Mouse (Mus musculus) heart, embryonic 15.5 days (tissue): ENCODE data around the gene Nkx2-5. TPM values are rescaled to one million over a fixed set of nuclear protein-coding genes. Genes with fewer than 3 reads are reported as not detected.
A peak's percentile ranks its signal among the peaks of the same experiment; 100 is the strongest.

Source experiments
- ATAC-seq: fragments of 200-750 bp; cut with Nextera tagmentation; replicated peaks from 2 replicates; pipeline ENCODE4 v1.8.0; 2017; ENCODE audit warnings: low read depth, moderate TSS enrichment; ENCODE audit not compliant: insufficient number of reproducible peaks, insufficient read depth, low FRiP score
- H3K27ac ChIP-seq: fragments of 300-500 bp; sonication (generic); 2 replicates; pipeline ENCODE4 v1.5.1; 2015; ENCODE audit warnings: mild to moderate bottlenecking, inconsistent platforms
- H3K27me3 ChIP-seq: fragments of 300-500 bp; sonication (generic); 2 replicates; pipeline ENCODE4 v1.6.1; 2015; ENCODE audit warnings: inconsistent platforms
- H3K36me3 ChIP-seq: fragments of 300-500 bp; sonication (generic); 2 replicates; pipeline ENCODE4 v1.6.1; 2015; ENCODE audit warnings: mild to moderate bottlenecking, inconsistent platforms
- H3K4me1 ChIP-seq: fragments of 300-500 bp; sonication (generic); replicated peaks from 2 replicates; pipeline ENCODE4 v1.6.1; 2015; ENCODE audit warnings: inconsistent platforms
- H3K4me2 ChIP-seq: fragments of 300-500 bp; sonication (generic); 2 replicates; pipeline ENCODE4 v1.6.1; 2015; ENCODE audit warnings: inconsistent platforms, mild to moderate bottlenecking, moderate library complexity
- H3K4me3 ChIP-seq: fragments of 300-500 bp; sonication (generic); 2 replicates; pipeline ENCODE4 v1.5.1; 2015; ENCODE audit warnings: mild to moderate bottlenecking, inconsistent platforms
- H3K9ac ChIP-seq: fragments of 300-500 bp; sonication (generic); 2 replicates; pipeline ENCODE4 v1.6.1; 2015; ENCODE audit warnings: mild to moderate bottlenecking, inconsistent platforms
- H3K9me3 ChIP-seq: fragments of 300-500 bp; sonication (generic); replicated peaks from 2 replicates; pipeline ENCODE4 v1.6.1; 2016; ENCODE audit warnings: inconsistent platforms
- WGBS: fragments of 180-500 bp; shearing (Covaris S2); methylation state at CpG from one replicate; pipeline ENCODE4 v1.1.7; 2015; ENCODE audit warnings: mixed read lengths; 5-methylcytosine and 5-hydroxymethylcytosine counted together
- polyA plus RNA-seq: library from polyadenylated mRNA; unstranded; fragments of >200 nt; fragmentation: Nextera tagmentation; extraction: Ambion mirVana; gene quantifications from 2 replicates; pipeline ENCODE4 v1.2.1, GENCODE M21; 2015

Gene Nkx2-5
- polyA plus RNA-seq, 1 experiment from 2014 or later = 147 TPM

DNA sequence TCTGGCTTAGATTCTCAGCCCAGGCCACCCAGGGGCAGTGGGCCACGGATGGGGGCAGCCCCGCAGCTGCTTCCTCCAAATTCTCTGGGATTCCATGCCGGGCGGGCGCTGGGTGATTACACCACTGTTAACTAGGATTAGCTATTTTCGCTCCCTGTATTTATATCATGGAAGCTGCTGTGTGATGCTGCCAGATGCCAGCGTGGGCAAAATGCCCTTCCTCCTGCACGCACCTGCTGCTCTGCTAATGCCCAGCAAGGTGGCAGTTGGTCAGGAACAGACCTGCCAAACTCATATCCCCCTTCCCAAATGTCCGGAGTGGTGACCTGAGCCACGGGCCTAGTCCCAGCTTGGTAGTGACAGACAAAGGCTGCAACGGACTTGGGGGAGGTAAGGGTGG lies 29.7 kb upstream of the Nkx2-5 start:
- no peak for ATAC-seq
- H3K27ac ChIP-seq = peak overlapping the region; percentile 75
- no peaks in the 10 kb centered on the region for H3K36me3 ChIP-seq
- no peak overlapping the region for H3K4me3 ChIP-seq
- H3K9me3 ChIP-seq = no peaks in the 10 kb centered on the region
- no peaks in the 10 kb centered on the region for H3K27me3 ChIP-seq
- 59% methylated on average over 11 of the region's 11 CpGs for WGBS
- no peak overlapping the region for H3K4me2 ChIP-seq
- H3K9ac ChIP-seq = no peak overlapping the region
- peaks cover 38% of the 10 kb centered on the region for H3K4me1 ChIP-seq

DNA sequence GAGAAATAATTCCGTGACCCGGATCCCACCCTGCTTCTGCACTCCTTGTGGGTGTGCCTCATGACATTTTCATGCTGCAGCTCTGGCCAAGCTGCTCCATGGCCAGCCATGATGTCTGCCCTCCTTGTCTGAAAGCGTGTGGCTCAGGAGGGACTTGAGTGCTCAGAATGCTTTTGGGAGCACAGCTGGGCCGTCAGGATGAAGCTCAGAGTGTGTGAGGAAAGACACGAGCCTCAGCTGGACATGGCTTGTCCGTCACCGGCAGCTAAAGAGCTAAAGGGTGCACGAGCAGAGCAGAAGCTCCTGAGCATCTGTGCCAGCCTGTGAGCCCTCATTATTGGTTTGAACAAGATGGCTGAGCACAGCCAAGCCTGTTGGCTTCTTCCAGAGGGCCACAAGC lies 28.7 kb upstream of the Nkx2-5 start:
- 61% methylated on average over 8 of the region's 8 CpGs for WGBS
- no peaks in the 10 kb centered on the region for H3K36me3 ChIP-seq
- no peak for ATAC-seq
- H3K27ac ChIP-seq = peak overlapping the region; percentile 75
- H3K4me3 ChIP-seq = no peak overlapping the region
- H3K4me1 ChIP-seq = peaks cover 40% of the 10 kb centered on the region
- no peaks in the 10 kb centered on the region for H3K27me3 ChIP-seq
- H3K4me2 ChIP-seq = no peak overlapping the region
- H3K9me3 ChIP-seq = no peaks in the 10 kb centered on the region
- no peak overlapping the region for H3K9ac ChIP-seq

DNA sequence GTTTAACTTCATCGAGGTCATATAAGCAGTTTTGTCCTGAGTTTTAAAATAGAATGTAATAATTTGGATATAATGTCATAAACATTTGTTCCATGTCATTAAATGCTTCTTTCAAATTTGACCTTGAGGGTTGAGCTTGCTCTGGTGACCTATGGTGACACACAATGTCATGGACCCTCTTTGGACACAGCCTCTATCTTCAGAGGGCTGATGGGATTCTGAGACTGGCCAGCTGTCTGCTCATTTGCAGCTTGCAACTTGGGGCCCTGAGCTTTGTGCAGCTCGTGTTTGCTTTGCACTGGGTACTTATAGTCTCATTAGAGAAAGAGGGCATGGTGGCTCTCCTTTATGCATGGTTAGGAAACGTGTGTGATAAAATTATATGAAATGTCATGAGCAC lies 28.1 kb upstream of the Nkx2-5 start:
- H3K27ac ChIP-seq = 0 out of 2 replicates have a peak overlapping the region, but pooled peaks have one; percentile 42

DNA sequence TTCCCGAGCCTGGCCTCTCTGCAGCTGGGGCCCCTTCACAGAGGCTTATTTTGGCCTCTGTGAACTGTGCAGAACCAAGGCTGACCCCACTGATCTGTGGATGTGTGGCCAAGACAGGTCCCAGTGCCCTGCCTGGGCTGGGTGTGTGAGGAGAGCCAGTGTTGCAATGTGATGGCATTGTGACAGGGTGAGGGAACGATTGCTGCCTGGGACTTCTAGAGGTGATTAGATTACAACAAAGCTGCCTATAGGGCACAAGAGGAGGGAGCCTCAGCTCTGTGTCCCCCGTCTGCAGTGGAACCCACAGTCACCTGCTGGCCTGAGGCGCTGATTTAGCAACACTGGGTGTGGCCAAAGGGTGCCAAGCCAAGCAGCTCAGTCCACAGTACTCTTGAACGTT lies 23.9 kb upstream of the Nkx2-5 start:
- Histone ChIP-seq H3K27ac (peak overlapping the region; percentile 92), H3K4me3 (peak overlapping the region; percentile 6; the same call in 1 of the 2 replicates), H3K36me3 (no peaks in the 10 kb centered on the region), H3K27me3 (no peaks in the 10 kb centered on the region), H3K9ac (peak overlapping the region; percentile 43), H3K9me3 (no peaks in the 10 kb centered on the region), H3K4me1 (peaks cover 48% of the 10 kb centered on the region), H3K4me2 (peak overlapping the region; percentile 41)
- peak; percentile 90 for ATAC-seq
- WGBS = 22% methylated on average over 5 of the region's 5 CpGs

More for the DNA sequence above, 28.1 kb upstream of the Nkx2-5 start:
- Histone ChIP-seq H3K9ac (no peak overlapping the region), H3K9me3 (no peaks in the 10 kb centered on the region), H3K4me1 (peaks cover 42% of the 10 kb centered on the region), H3K4me2 (no peak overlapping the region), H3K36me3 (no peaks in the 10 kb centered on the region), H3K4me3 (no peak overlapping the region), H3K27me3 (no peaks in the 10 kb centered on the region)
- 61% methylated on average over 3 of the region's 3 CpGs for WGBS
- ATAC-seq = no peak

DNA sequence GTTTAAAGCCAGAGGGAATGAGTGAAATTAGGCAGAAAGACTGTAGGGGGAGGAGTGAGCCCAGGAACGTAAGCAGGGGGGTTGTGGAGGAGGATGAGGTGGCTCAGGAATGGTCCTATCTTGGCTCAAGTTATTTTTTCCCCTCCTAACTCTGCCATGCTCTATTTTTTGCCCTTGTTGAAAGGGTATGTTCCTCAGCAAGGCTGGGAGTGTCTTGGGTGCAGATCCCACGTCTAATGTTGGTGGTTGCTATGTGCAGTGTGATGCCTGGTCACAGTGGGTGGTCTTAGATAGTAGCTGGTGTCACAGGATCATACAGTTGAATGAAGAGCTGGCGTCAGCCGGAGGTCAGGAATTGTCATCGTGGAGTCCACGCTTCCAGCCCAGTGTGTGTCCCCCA lies 20.3 kb upstream of the Nkx2-5 start:
- Histone ChIP-seq H3K4me1 (peaks cover 57% of the 10 kb centered on the region), H3K36me3 (no peaks in the 10 kb centered on the region), H3K4me3 (no peak overlapping the region), H3K27me3 (no peaks in the 10 kb centered on the region), H3K4me2 (peak overlapping the region; percentile 41), H3K9me3 (no peaks in the 10 kb centered on the region), H3K27ac (peak overlapping the region; percentile 96), H3K9ac (0 out of 2 replicates have a peak overlapping the region, but pooled peaks have one; percentile 15)
- peak; percentile 54 for ATAC-seq
- WGBS = 31% methylated on average over 6 of the region's 6 CpGs

DNA sequence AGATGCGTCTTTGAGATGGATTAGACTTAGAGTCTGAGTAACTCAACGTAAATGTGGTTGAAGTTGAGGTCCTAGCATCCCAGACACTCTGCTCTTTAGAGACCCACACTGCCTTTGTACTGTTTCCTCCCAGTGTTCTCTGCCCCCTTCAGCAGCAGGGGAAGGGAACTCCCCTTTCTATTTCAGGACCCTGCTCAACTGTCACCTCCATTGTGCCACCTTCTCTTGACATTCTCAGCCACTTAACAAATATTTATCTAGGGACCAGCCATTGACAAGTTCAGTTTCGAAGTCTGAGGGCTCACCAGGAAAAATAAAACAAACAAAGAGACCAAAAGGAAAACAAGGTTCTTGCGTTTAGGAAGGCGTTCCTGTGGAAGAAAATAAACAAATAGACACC lies 19.5 kb upstream of the Nkx2-5 start:
- no peaks in the 10 kb centered on the region for H3K36me3 ChIP-seq
- 0 out of 2 replicates have a peak, but pooled peaks have one; percentile 29 for ATAC-seq
- H3K4me1 ChIP-seq = peaks cover 63% of the 10 kb centered on the region
- 23% methylated on average over 5 of the region's 5 CpGs for WGBS
- peaks cover 4% of the 10 kb centered on the region; the same call in 1 of the 2 replicates for H3K27me3 ChIP-seq
- H3K4me3 ChIP-seq = 0 out of 2 replicates have a peak overlapping the region, but pooled peaks have one; percentile 1
- H3K27ac ChIP-seq = peak overlapping the region; percentile 96
- 0 out of 2 replicates have a peak overlapping the region, but pooled peaks have one; percentile 27 for H3K9ac ChIP-seq
- H3K4me2 ChIP-seq = peak overlapping the region; percentile 41
- no peaks in the 10 kb centered on the region for H3K9me3 ChIP-seq

DNA sequence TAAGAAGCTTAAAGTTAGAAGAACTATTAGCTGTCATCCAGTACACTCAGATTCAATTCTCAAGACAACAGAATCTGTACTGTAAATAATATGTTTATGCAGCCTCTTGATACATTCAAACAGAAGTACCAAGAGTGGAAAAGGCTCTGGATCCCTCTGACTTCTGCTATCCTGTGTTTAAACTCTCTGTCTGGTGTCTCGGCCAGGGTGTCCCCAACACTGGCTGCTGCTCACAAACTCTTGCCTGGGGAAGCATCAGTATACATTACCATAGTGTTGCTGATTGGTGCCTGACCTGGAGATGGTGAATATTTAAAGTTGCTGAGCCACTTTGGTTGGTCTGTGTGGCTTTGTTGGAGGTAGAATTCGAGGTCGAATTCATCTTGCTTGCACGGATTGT lies 17.0 kb upstream of the Nkx2-5 start:
- H3K9ac ChIP-seq = no peak overlapping the region
- H3K36me3 ChIP-seq = no peaks in the 10 kb centered on the region
- no peaks in the 10 kb centered on the region for H3K9me3 ChIP-seq
- 46% methylated on average over 4 of the region's 4 CpGs for WGBS
- H3K4me2 ChIP-seq = peak overlapping the region; percentile 22
- no peak for ATAC-seq
- peaks cover 9% of the 10 kb centered on the region; the same call in 1 of the 2 replicates for H3K27me3 ChIP-seq
- peak overlapping the region; percentile 86 for H3K27ac ChIP-seq
- no peak overlapping the region for H3K4me3 ChIP-seq
- peaks cover 58% of the 10 kb centered on the region for H3K4me1 ChIP-seq

DNA sequence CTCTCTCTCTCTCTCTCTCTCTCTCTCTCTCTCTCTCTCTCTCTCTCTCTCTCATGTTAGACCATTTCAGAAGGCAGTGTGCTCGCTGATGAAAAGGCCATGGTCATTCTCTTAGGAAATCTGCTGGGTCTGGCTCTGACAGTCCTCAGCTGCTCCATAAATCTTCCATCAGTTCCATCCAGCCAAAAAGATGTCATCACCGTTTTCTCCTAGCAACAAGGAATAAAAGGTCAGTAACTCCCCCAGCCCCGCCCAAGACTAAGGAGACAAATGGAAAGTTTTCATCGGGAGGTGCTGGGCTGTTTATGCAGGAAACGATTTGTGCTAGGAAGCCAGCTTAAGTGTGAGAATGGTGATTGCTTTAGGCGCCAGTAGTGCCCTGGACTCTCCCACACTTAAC lies 16.6 kb upstream of the Nkx2-5 start:
- Histone ChIP-seq H3K27ac (peak overlapping the region; percentile 86), H3K4me2 (peak overlapping the region; percentile 22), H3K9ac (no peak overlapping the region), H3K36me3 (no peaks in the 10 kb centered on the region), H3K4me3 (no peak overlapping the region), H3K27me3 (peaks cover 13% of the 10 kb centered on the region; the same call in 1 of the 2 replicates), H3K9me3 (no peaks in the 10 kb centered on the region), H3K4me1 (peaks cover 60% of the 10 kb centered on the region)
- WGBS = 1% methylated on average over 6 of the region's 6 CpGs
- ATAC-seq = peak; percentile 54; the same call in 1 of the 2 replicates

DNA sequence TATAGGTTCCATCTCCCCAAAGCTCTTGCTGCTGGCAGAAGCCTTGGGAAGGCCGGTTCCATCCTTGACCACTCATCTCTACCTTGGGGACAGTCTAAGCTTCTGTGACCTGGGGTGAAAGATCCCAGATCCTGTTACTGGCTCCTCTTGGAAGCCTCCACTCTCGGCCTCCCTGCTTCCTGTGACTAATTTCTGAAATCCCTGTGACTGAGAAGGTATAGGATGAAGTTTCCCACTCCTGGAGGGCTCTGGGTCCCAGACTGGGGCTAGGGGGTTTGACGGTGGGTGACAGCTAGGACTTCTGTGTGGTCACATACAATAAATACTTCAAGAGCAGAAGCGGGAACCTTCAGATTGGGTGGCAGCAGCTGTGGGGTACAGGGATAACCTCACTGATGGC lies 16.1 kb upstream of the Nkx2-5 start:
- no peak overlapping the region for H3K9ac ChIP-seq
- H3K27ac ChIP-seq = peak overlapping the region; percentile 86
- no peak for ATAC-seq
- H3K4me2 ChIP-seq = no peak overlapping the region
- H3K9me3 ChIP-seq = no peaks in the 10 kb centered on the region
- WGBS = 24% methylated on average over 4 of the region's 4 CpGs
- no peak overlapping the region for H3K4me3 ChIP-seq
- no peaks in the 10 kb centered on the region for H3K36me3 ChIP-seq
- H3K4me1 ChIP-seq = peaks cover 60% of the 10 kb centered on the region
- peaks cover 17% of the 10 kb centered on the region for H3K27me3 ChIP-seq

DNA sequence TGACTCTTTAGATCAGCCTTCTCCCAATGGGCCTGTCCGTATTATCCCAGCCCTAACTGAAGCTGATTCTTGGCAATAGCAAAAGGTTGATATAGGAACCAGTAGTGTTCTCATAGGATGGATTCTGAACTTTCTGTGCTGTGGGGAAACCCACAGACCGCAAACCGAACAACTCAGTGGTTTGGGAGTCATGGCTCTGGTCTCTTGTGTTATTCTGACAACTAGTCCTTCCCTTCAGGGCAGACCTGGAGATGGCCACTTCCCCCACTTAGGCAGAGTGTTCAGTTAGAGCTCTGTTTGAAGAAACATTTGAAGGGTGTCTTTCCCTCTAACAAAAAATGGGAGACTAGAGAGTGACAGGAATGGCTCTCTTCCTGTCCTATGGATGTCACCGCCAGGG lies 7.5 kb upstream of the Nkx2-5 start:
- peak overlapping the region; percentile 52 for H3K4me3 ChIP-seq
- no peak for ATAC-seq
- H3K27me3 ChIP-seq = peaks cover 29% of the 10 kb centered on the region

DNA sequence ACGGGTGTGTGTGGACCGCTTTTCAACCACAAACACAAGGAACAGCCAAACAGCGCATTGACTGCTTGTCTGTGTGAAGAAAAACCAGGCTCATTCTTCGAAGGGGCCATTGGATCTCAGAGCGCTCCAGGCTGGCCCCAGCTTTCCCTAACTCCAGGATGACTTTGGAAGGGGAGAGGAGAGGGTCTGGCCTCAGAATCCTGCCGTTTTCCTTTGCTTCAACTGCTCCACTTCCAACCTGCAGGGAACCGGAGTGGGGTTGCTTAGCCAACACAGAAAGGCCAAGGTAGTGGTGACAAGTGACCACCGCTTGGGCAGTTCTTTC lies 6.3 kb upstream of the Nkx2-5 start:
- H3K9ac ChIP-seq = peak overlapping the region; percentile 71
- H3K27me3 ChIP-seq = peaks cover 30% of the 10 kb centered on the region
- 13% methylated on average over 8 of the region's 8 CpGs for WGBS
- peak overlapping the region; percentile 70 for H3K4me2 ChIP-seq
- no peaks in the 10 kb centered on the region for H3K9me3 ChIP-seq
- ATAC-seq = no peak; the same call in 1 of the 2 replicates
- peaks cover 22% of the 10 kb centered on the region for H3K4me1 ChIP-seq
- H3K27ac ChIP-seq = peak overlapping the region; percentile 96
- H3K4me3 ChIP-seq = peak overlapping the region; percentile 52
- no peaks in the 10 kb centered on the region for H3K36me3 ChIP-seq

More for the DNA sequence above, 7.5 kb upstream of the Nkx2-5 start:
- Histone ChIP-seq H3K4me2 (peak overlapping the region; percentile 70), H3K9me3 (no peaks in the 10 kb centered on the region), H3K4me1 (peaks cover 30% of the 10 kb centered on the region), H3K36me3 (no peaks in the 10 kb centered on the region), H3K27ac (peak overlapping the region; percentile 96), H3K9ac (peak overlapping the region; percentile 48)
- WGBS = 17% methylated on average over 4 of the region's 4 CpGs
